Mouse (Mus musculus) lung, embryonic 15.5 days (tissue): ENCODE data around the gene Mrpl21. TPM values are rescaled to one million over a fixed set of nuclear protein-coding genes. Genes with fewer than 3 reads are reported as not detected.

Source experiments
- ATAC-seq: fragments of 200-750 bp; cut with Nextera tagmentation; 2 replicates; pipeline ENCODE4 v1.8.0; 2017; ENCODE audit warnings: moderate number of reproducible peaks, borderline replicate concordance; ENCODE audit not compliant: low FRiP score, low TSS enrichment; ENCODE audit errors: extremely low read depth
- H3K27ac ChIP-seq: fragments of 300-500 bp; sonication (generic); 2 replicates; pipeline ENCODE4 v1.5.1; 2015; ENCODE audit warnings: moderate library complexity, mild to moderate bottlenecking, inconsistent platforms
- H3K27me3 ChIP-seq: fragments of 300-500 bp; sonication (generic); 2 replicates; pipeline ENCODE4 v1.6.1; 2015; ENCODE audit warnings: inconsistent platforms
- H3K36me3 ChIP-seq: fragments of 300-500 bp; sonication (generic); 2 replicates; pipeline ENCODE4 v1.6.1; 2015; ENCODE audit warnings: inconsistent platforms
- H3K4me1 ChIP-seq: fragments of 300-500 bp; sonication (generic); 2 replicates; pipeline ENCODE4 v1.6.1; 2015; ENCODE audit warnings: inconsistent platforms
- H3K4me2 ChIP-seq: fragments of 300-500 bp; sonication (generic); 2 replicates; pipeline ENCODE4 v1.6.1; 2015; ENCODE audit warnings: inconsistent platforms, mild to moderate bottlenecking, moderate library complexity
- H3K4me3 ChIP-seq: fragments of 300-500 bp; sonication (generic); 2 replicates; pipeline ENCODE4 v1.5.1; 2015; ENCODE audit warnings: mild to moderate bottlenecking, inconsistent platforms
- H3K9ac ChIP-seq: fragments of 300-500 bp; sonication (generic); 2 replicates; pipeline ENCODE4 v1.6.1; 2015; ENCODE audit warnings: inconsistent platforms
- H3K9me3 ChIP-seq: fragments of 300-500 bp; sonication (generic); 2 replicates; pipeline ENCODE4 v1.6.1; 2016; ENCODE audit warnings: inconsistent platforms
- WGBS: fragments of 180-500 bp; shearing (Covaris S2); methylation state at CpG from one replicate; pipeline ENCODE4 v1.1.7; 2015; 5-methylcytosine and 5-hydroxymethylcytosine counted together
- polyA plus RNA-seq: library from polyadenylated mRNA; unstranded; fragments of >200 nt; fragmentation: Nextera tagmentation; extraction: Ambion mirVana; gene quantifications from 2 replicates; pipeline ENCODE4 v1.2.1, GENCODE M21; 2015

Gene Mrpl21
- polyA plus RNA-seq: 113 and 119 TPM in 2 replicates

DNA sequence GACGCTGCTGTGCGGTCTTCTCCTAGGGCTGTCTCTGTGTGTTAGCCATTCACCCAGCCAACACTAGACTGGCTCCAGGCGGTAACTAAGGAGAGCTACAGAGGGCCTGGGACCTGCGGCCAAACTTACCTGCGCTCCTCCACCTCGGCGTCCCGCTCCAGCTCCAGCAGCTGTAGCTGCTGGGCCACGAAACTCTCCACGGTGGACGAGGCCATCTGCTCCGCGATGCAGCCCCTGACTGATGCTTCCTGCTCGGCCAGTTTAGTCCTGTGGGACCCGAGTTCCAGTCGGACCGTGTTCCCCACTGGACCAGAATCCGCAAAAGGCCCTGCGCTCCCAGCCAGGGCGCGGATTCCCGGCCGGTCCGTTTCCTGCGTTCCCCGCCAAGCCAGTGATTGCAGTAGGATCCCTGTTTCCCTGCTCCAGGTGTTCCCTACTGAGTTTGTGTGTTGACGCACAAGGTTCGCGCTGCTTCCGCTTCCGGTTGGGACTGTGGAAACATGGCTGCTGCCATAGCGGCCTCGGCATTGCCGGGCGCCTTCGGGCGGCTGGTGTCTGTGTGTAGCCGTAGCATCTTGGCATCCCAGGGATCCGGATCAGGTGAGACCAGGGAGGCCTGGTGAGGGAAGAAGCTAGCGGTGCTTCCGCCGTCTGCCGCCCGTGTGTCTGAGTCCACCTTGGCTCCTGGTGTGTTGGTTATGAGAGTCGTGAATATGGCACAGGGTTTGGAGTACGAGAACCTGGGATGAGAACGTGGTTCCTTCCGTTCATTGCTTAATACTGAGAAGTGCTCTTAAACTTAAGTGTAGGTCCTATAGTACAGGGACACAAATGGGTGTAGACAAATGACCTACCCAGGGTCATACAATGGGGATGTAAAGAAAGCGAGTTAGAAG lies at the start of gene Mrpl21, which contains the start of gene Ighmbp2:
Gene Mrpl21, plus strand, starts transcription at position 330 of the 896 bp plus-strand sequence.
Gene Ighmbp2, minus strand, starts transcription at position 446 of the 896 bp plus-strand sequence.
- WGBS: under 1% methylated on average over 49 of the region's 49 CpGs
- Histone ChIP-seq H3K4me1 (peaks cover 16% of the 10 kb centered on the region), H3K27ac (peak within 1 kb of the TSS; percentile 50), H3K4me3 (peak within 1 kb of the TSS; percentile 76), H3K36me3 (peaks cover 23% of the 10 kb centered on the region), H3K9ac (peak within 1 kb of the TSS; percentile 69), H3K4me2 (peak within 1 kb of the TSS; percentile 59), H3K27me3 (no peaks in the 10 kb centered on the region), H3K9me3 (no peaks in the 10 kb centered on the region)
- peak; percentile 89 for ATAC-seq

DNA sequence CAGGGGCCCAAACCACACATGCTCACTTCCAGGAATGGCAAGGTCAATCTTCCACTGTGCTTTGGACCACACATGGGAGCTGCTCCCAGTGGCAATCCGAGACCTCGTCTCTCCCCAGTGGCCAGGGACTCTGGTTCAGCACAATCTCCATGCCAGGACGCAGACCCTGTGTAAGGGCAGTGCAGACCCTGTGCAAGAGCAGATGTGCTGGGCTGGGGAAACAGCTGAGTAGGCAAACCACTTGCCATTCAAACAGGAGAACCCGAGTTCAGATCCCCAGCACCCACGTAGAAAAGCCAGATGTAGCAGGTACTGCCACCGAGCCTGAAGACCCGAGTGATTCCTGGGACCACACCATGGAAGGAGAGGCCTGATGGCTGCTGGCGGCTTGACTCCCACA lies 22.7 kb upstream of the Mrpl21 start:
- peaks cover 29% of the 10 kb centered on the region for H3K36me3 ChIP-seq
- no peak overlapping the region for H3K4me3 ChIP-seq
- ATAC-seq: no peak
- no peak overlapping the region for H3K27ac ChIP-seq
- no peak overlapping the region for H3K4me2 ChIP-seq
- no peaks in the 10 kb centered on the region for H3K4me1 ChIP-seq
- no peaks in the 10 kb centered on the region for H3K27me3 ChIP-seq
- 90% methylated on average over 8 of the region's 8 CpGs for WGBS
- no peak overlapping the region for H3K9ac ChIP-seq
- H3K9me3 ChIP-seq: no peaks in the 10 kb centered on the region

DNA sequence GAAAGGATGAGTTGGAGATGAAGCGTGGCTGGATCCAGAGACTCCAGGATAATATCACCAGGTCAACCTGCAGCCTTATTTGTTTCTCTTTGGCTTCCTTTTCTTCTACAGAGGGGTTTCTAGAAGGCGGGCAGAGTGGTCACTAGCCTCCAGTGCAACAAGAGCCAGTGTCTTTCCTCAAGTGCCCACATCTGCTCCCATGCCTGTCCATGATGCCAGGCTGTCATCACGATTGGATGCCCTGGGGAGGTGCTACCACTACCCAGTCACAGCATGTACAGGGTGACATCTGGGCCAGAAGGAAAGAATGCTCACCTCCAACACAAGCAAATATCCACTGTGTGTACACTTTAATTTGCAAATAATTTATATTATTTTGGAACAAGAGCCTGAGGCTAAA lies 22.1 kb upstream of the Mrpl21 start:
- Histone ChIP-seq H3K4me3 (no peak overlapping the region), H3K4me1 (no peaks in the 10 kb centered on the region), H3K9me3 (no peaks in the 10 kb centered on the region), H3K27ac (no peak overlapping the region), H3K4me2 (no peak overlapping the region), H3K9ac (no peak overlapping the region), H3K36me3 (peaks cover 35% of the 10 kb centered on the region), H3K27me3 (no peaks in the 10 kb centered on the region)
- ATAC-seq: no peak
- WGBS: 93% methylated on average over 3 of the region's 3 CpGs

DNA sequence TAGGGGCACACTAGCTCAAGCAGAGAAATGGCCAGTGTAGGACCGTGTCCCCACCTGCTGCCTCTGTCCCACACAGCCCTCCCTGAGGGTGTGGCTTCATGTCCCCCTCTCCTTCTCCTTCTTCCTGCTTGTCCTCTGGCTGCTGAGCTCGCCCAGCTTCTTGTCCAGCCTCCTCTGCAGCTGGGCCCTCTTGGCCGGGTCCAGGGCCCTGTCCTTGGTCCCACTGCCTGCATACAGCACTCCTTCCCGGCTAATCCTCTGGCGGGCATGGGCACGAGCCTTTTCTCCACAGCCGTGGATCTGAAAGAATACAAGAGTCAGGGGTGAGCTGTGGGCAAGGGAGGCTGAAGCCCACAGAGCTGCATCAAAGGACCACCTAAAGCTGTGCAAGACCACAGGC lies 21.4 kb upstream of the Mrpl21 start:
- Histone ChIP-seq H3K9ac (no peak overlapping the region), H3K27me3 (no peaks in the 10 kb centered on the region)

DNA sequence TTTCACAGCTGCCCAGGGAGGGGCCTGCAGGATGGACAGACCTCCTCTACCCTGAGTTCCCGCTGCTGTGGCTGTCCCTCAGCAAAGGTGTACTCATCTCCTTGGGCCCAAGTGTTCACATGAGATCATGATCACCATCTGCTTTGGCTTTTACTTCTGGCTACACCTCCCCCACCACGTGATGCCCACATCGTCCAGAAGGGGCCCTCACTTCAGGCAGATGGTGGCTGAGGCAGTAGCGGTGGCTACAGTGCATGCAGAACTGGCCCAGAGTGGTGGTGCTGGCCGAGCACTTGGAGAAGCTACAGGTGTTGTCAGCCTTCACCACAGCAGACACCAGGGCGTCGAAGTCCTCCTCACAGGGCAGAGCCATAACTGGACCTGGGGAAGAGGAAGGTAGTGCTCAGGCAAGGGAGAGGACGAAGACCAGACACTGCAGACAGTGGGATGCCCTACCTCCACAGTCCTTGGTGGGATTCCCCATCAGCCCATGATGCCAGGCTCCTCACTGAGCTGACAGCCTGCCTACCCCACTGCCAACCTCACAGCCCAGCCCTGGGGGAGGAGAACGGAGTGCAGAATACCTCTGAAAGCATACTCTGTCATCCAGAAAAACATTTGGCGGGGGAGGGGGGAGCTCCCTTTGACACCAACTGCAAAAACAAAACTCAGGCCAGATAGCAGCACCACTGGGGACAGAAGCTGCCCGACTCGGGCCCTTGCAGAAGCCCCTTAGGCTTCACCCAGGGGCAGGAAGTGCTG lies 20.8 kb upstream of the Mrpl21 start:
- WGBS: 85% methylated on average over 12 of the region's 12 CpGs
- 0 out of 2 replicates have a peak, but pooled peaks have one; percentile 24 for ATAC-seq

More for the DNA sequence above, 21.4 kb upstream of the Mrpl21 start:
- no peak overlapping the region for H3K27ac ChIP-seq
- no peaks in the 10 kb centered on the region for H3K4me1 ChIP-seq
- no peak overlapping the region for H3K4me3 ChIP-seq
- H3K36me3 ChIP-seq: peaks cover 39% of the 10 kb centered on the region
- peak; percentile 15; the same call in 1 of the 2 replicates for ATAC-seq
- 91% methylated on average over 7 of the region's 7 CpGs for WGBS
- no peaks in the 10 kb centered on the region for H3K9me3 ChIP-seq
- no peak overlapping the region for H3K4me2 ChIP-seq

DNA sequence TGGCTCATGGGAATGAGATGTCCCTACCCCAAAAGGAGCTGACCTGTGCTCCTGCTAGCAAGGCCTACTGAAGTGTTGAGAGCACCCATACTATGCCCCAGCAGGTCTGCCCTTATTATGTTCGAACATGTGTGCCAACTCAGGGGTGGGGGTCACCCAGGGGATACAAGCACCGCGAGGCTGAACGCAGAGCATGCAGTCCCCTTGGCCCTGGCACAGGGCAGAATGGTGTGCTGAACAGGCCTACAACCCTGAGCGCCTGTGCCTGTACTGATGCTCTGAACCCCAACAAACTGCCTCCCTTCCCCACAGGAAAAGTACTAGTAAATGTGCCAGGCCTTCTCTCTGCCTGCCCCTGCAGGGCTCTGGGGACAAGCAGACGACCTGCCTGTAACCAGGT lies 18.4 kb upstream of the Mrpl21 start:
- WGBS: 93% methylated on average over 6 of the region's 6 CpGs
- no peaks in the 10 kb centered on the region for H3K27me3 ChIP-seq
- H3K9ac ChIP-seq: no peak overlapping the region
- H3K4me3 ChIP-seq: no peak overlapping the region
- H3K9me3 ChIP-seq: no peaks in the 10 kb centered on the region
- no peaks in the 10 kb centered on the region for H3K4me1 ChIP-seq
- no peak for ATAC-seq
- H3K27ac ChIP-seq: no peak overlapping the region
- H3K4me2 ChIP-seq: no peak overlapping the region
- H3K36me3 ChIP-seq: peaks cover 62% of the 10 kb centered on the region

More for the DNA sequence above, 20.8 kb upstream of the Mrpl21 start:
- Histone ChIP-seq H3K4me2 (no peak overlapping the region), H3K27me3 (no peaks in the 10 kb centered on the region), H3K4me3 (no peak overlapping the region), H3K9me3 (no peaks in the 10 kb centered on the region), H3K36me3 (peaks cover 45% of the 10 kb centered on the region), H3K4me1 (no peaks in the 10 kb centered on the region), H3K27ac (no peak overlapping the region), H3K9ac (no peak overlapping the region)

DNA sequence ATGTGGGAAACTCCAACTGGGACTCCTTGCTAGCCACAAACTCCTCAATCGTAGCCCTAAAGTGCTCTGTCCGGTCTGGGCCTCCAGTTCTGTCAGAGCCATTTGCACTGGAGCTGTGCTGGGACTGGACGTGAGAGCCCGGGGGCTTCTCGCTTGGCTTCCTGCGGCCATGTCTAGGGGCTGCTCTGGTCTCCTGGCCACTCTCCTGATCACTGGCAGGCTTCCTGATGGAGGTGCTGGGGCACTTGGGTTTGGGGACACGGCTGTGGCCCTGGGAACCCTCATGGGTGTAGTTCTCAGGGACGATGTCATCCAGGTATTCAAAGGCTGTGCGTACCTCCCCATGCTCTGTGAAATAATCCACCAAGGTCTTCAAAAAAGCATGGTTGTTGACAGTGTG lies 17.5 kb upstream of the Mrpl21 start:
- Histone ChIP-seq H3K9ac (no peak overlapping the region), H3K9me3 (no peaks in the 10 kb centered on the region), H3K36me3 (peaks cover 65% of the 10 kb centered on the region), H3K4me3 (no peak overlapping the region), H3K4me1 (no peaks in the 10 kb centered on the region), H3K27me3 (no peaks in the 10 kb centered on the region), H3K27ac (no peak overlapping the region), H3K4me2 (no peak overlapping the region)
- WGBS: 93% methylated on average over 9 of the region's 9 CpGs
- ATAC-seq: no peak

DNA sequence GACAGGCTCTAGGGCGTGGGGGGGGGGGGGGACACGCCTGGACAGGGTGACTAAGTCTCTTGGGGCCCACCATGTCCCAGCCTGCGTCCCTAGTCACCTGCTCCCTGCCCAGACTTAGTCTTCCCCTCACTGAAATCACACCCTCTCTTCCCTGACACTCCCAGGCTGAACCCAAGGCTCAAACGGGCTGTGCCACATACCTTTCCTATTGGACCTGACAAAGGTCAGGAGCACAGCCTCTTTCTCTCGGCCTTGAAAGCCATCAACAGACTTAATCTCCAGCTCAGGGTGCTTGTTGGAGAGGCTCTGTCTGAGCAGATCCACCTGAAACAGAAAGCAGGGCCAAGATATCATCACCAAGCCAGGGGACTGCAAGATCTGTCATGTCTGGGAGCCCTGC lies 16.6 kb upstream of the Mrpl21 start:
- 72% methylated on average over 5 of the region's 5 CpGs for WGBS
- ATAC-seq: no peak
- no peaks in the 10 kb centered on the region for H3K9me3 ChIP-seq
- no peaks in the 10 kb centered on the region for H3K4me1 ChIP-seq
- H3K36me3 ChIP-seq: peaks cover 67% of the 10 kb centered on the region
- no peak overlapping the region for H3K9ac ChIP-seq
- H3K4me2 ChIP-seq: no peak overlapping the region
- no peaks in the 10 kb centered on the region for H3K27me3 ChIP-seq
- H3K4me3 ChIP-seq: no peak overlapping the region
- H3K27ac ChIP-seq: no peak overlapping the region

DNA sequence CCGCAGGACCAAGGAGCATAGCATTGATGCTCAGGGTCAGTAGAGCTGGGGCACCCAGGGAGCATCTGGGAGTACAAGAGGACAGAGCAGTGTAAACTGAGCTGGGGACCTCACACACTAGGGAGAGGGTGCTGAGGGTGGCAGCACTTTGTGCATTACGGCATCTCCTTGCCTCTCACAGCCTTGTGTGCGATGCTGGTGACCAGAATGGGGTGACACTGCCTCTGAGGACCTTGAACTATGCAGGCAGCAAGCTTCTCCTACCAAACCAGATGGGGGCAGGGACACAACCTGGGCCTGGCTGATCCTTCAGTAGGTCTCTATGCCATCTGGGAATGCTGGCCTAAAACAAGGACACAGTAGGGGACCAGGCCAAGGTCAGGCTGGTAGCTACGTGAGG lies 16.0 kb upstream of the Mrpl21 start:
- ATAC-seq: no peak
- H3K27me3 ChIP-seq: no peaks in the 10 kb centered on the region
- H3K9me3 ChIP-seq: no peaks in the 10 kb centered on the region
- H3K9ac ChIP-seq: no peak overlapping the region
- H3K4me2 ChIP-seq: no peak overlapping the region
- H3K4me3 ChIP-seq: no peak overlapping the region
- no peak overlapping the region for H3K27ac ChIP-seq
- no peaks in the 10 kb centered on the region for H3K4me1 ChIP-seq
- peaks cover 69% of the 10 kb centered on the region for H3K36me3 ChIP-seq
- WGBS: 87% methylated on average over 4 of the region's 4 CpGs

DNA sequence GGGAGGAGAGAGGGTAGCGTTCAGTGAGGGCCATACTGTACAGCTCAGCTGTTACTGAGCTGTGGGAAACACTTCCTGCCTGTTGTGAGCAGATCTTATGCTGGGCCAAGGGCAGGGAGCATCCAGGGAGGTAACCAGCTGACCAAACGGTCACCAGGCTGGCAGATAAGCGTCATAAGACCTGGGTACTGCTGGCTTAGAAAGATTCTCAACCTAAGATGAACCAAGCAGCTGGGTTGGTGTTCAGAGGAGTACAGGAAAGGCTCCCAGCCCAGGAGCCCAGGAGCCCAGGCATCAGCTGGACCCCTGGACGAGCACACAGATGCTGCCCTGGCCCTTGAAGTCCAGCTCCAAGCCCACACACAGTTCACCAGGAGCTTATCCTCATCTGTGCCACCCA lies 15.4 kb upstream of the Mrpl21 start:
- H3K4me2 ChIP-seq: no peak overlapping the region
- H3K27ac ChIP-seq: no peak overlapping the region
- H3K27me3 ChIP-seq: no peaks in the 10 kb centered on the region
- WGBS: 85% methylated on average over 4 of the region's 4 CpGs
- H3K4me3 ChIP-seq: no peak overlapping the region
- no peaks in the 10 kb centered on the region for H3K9me3 ChIP-seq
- no peak for ATAC-seq
- no peaks in the 10 kb centered on the region for H3K4me1 ChIP-seq
- H3K9ac ChIP-seq: no peak overlapping the region
- H3K36me3 ChIP-seq: peaks cover 70% of the 10 kb centered on the region

DNA sequence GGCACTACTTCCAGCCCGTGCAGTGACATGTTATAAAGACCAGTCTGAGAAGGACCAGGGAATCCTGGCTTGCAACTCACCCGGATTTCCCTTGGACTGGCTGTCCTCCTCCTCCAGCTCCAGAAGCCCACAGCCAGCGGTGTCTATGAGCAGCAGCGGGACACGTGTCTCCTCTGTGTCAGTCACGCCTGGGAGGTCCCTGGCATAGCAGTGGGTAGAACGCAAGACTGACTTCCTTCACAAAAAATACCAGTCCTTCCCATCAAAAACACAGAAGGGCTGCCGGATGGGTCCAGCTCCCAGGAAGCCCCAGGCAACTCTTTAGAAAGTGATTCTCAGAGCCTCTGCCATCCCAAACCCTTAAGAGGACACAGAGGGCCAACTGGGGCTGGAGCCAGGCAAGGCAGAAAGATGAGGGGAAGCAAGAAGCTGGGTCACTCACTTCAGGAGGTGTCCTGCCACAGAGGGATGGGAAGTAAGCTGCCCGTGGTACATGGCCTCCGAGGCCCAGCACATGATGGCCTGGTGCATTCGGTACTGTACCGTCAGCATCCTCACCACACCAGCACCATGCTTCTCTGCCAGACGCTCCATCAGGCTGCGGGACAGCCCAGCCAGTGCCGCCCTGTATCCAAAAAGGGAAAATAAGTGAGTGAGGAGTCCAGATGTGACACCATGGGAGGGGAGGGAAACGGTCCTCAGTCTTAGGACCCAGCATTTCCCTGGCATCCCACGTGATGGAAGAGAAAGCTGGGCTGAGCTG lies 14.3 kb upstream of the Mrpl21 start:
- Histone ChIP-seq H3K36me3 (peaks cover 72% of the 10 kb centered on the region), H3K9me3 (no peaks in the 10 kb centered on the region), H3K4me2 (no peak overlapping the region), H3K9ac (no peak overlapping the region), H3K4me3 (no peak overlapping the region), H3K27ac (no peak overlapping the region), H3K27me3 (no peaks in the 10 kb centered on the region), H3K4me1 (no peaks in the 10 kb centered on the region)
- no peak for ATAC-seq
- WGBS: 89% methylated on average over 17 of the region's 17 CpGs
